Mouse (Mus musculus): Measurements from ENCODE around the gene Mlf1.

Gene Mlf1

GRCm38 (mm10) chr3:67373872-67374271 is at the start of gene Mlf1:
TSS of gene Mlf1 (plus strand) at chr3:67374097.
- peak; percentile 58 for DNase-seq (ENCODE audit: low read depth, low spot score)

GRCm38 (mm10) chr3:67339558-67339957 is 34.3 kb upstream of the Mlf1 start:
- no peak for DNase-seq (ENCODE audit: low read depth, low spot score)

GRCm38 (mm10) chr3:67340921-67341320 is 33.0 kb upstream of the Mlf1 start:
- DNase-seq (ENCODE audit: low read depth, low spot score) = no peak

GRCm38 (mm10) chr3:67343004-67343662 is 30.8 kb upstream of the Mlf1 start:
- no peak for DNase-seq (ENCODE audit: low read depth, low spot score)

GRCm38 (mm10) chr3:67344599-67344998 is 29.3 kb upstream of the Mlf1 start:
- no peak for DNase-seq (ENCODE audit: low read depth, low spot score)

- no peak for DNase-seq (ENCODE audit: low read depth, low spot score)
These were observed 27.2 kb upstream of the Mlf1 start for GRCm38 (mm10) chr3:67346674-67347073.

- DNase-seq (ENCODE audit: low read depth, low spot score) = no peak
These were observed 22.3 kb upstream of the Mlf1 start for GRCm38 (mm10) chr3:67351406-67352127.

- peak; percentile 36 for DNase-seq (ENCODE audit: low read depth, low spot score)
These were observed 21.7 kb upstream of the Mlf1 start for GRCm38 (mm10) chr3:67352128-67352762.

- no peak for DNase-seq (ENCODE audit: low read depth, low spot score)
These were observed 21.1 kb upstream of the Mlf1 start for GRCm38 (mm10) chr3:67352763-67353149.

- DNase-seq (ENCODE audit: low read depth, low spot score) = no peak
These were observed 15.5 kb upstream of the Mlf1 start for GRCm38 (mm10) chr3:67358376-67358775.

GRCm38 (mm10) chr3:67366087-67366892 is 7.6 kb upstream of the Mlf1 start:
- DNase-seq (ENCODE audit: low read depth, low spot score) = no peak

GRCm38 (mm10) chr3:67367481-67367880 is 6.4 kb upstream of the Mlf1 start:
- no peak for DNase-seq (ENCODE audit: low read depth, low spot score)

- DNase-seq (ENCODE audit: low read depth, low spot score) = no peak
These were observed 4.4 kb upstream of the Mlf1 start for GRCm38 (mm10) chr3:67369407-67370079.

- DNase-seq (ENCODE audit: low read depth, low spot score) = no peak
These were observed 1.7 kb upstream of the Mlf1 start for GRCm38 (mm10) chr3:67372194-67372593.

GRCm38 (mm10) chr3:67372781-67373180 is 1.1 kb upstream of the Mlf1 start:
- no peak for DNase-seq (ENCODE audit: low read depth, low spot score)

GRCm38 (mm10) chr3:67374360-67374778 is 472 bp downstream of the Mlf1 start:
- DNase-seq (ENCODE audit: low read depth, low spot score) = no peak

- no peak for DNase-seq (ENCODE audit: low read depth, low spot score)
These were observed 1.2 kb downstream of the Mlf1 start, which contains the start of gene Gm17402 for GRCm38 (mm10) chr3:67375063-67375462. TSS of gene Gm17402 (minus strand) at chr3:67375163.

GRCm38 (mm10) chr3:67378215-67378614 is 4.3 kb downstream of the Mlf1 start:
- no peak for DNase-seq (ENCODE audit: low read depth, low spot score)

- no peak for DNase-seq (ENCODE audit: low read depth, low spot score)
These were observed 55.6 kb downstream of the Mlf1 start for GRCm38 (mm10) chr3:67429338-67429998.

- DNase-seq (ENCODE audit: low read depth, low spot score) = peak; percentile 71
These were observed 56.1 kb downstream of the Mlf1 start, which contains the start of gene Gfm1 for GRCm38 (mm10) chr3:67429999-67430380. TSS of gene Gfm1 (plus strand) at chr3:67430096.

GRCm38 (mm10) chr3:67434011-67434410 is 60.1 kb downstream of the Mlf1 start:
- no peak for DNase-seq (ENCODE audit: low read depth, low spot score)

Measured in c-Kit-negative CD71-positive TER-119-positive erythroid progenitor cells, embryonic 14.5 days (primary cell).